Mouse (Mus musculus): Measurements from ENCODE around the gene Pakap. TPM values are rescaled to one million over a fixed set of nuclear protein-coding genes. Genes with fewer than 3 reads are reported as not detected.

The Pakap gene
- polyA plus RNA-seq, 1 experiment from 2014 or later = 21.4 TPM

DNA sequence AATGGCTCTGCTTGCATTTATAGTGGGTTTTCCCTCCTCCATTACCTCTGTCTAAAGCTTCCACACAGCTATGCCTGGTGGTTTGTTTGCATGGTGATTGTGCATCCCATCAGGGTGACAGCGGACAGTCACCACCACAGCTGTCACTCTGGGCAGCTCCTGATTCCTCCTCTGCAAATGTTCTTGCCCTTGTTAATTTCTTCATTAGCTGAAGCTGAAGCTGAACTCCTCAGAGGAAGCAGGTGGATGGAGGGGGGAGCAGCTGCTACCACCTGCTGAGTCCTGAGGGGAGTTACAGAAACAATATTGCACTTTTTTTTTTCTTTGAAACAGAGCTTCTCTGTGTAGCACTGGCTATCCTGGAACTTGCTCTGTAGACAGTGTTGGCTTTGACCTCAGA lies 244.1 kb downstream of the Pakap start:
- Histone ChIP-seq H3K27ac (ENCODE audit: low read depth, low read length) (no peak overlapping the region), H3K27me3 (ENCODE audit: control insufficient read depth, insufficient read depth, low read length) (no peaks in the 10 kb centered on the region), H3K4me2 (no peak overlapping the region), H3K4me3 (ENCODE audit: low read depth, low read length) (no peak overlapping the region), H3K9ac (ENCODE audit: low read length) (no peak overlapping the region), H3K9me3 (ENCODE audit: control insufficient read depth, low read length) (no peaks in the 10 kb centered on the region), H3K4me1 (ENCODE audit: control insufficient read depth, insufficient read depth, low read length) (no peaks in the 10 kb centered on the region), H3K36me3 (ENCODE audit: control insufficient read depth, insufficient read depth, low read length) (no peaks in the 10 kb centered on the region)
- DNase-seq (ENCODE audit: low spot score, missing footprints) (no peak), ATAC-seq (ENCODE audit: low FRiP score) (no peak)
- WGBS = 93% methylated on average over 1 of the region's 1 CpGs

DNA sequence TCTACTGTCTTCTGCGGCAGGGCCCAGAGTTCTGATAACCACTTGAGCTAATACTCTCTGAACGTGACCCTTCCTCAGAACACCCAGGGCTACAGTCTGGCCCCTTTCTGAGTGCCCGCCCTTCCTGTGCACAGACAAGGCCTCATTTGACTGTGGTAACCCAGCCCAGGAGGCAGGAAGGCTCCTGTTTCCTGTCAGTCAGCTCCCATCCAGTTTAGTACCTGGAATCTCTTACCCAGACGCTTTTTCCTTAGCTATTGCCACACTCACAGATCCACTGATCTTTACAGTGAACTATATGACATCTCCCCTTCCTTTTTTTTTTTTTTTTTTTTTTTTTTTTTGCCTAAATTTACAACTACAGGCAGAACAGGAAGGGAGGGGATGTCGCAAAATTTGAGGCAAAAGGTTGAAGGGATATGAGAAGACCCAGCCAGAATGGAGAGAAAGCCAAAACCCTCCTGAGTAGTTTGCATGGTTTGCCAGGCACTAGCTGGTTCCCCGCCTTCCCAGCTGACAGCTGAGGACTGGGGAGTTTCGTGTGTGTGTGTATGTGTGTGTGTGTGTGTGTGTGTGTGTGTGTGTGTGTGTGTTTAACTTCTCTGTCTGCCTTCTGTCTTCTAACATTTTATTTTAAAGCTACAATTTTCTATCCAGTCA lies 245.1 kb downstream of the Pakap start:
- no peak overlapping the region for H3K27ac ChIP-seq (ENCODE audit: low read depth, low read length)
- no peak overlapping the region for H3K4me3 ChIP-seq (ENCODE audit: low read depth, low read length)
- no peaks in the 10 kb centered on the region for H3K27me3 ChIP-seq (ENCODE audit: control insufficient read depth, insufficient read depth, low read length)
- 66% methylated on average over 7 of the region's 7 CpGs for WGBS
- H3K9ac ChIP-seq (ENCODE audit: low read length) = no peak overlapping the region
- no peaks in the 10 kb centered on the region for H3K9me3 ChIP-seq (ENCODE audit: control insufficient read depth, low read length)
- no peaks in the 10 kb centered on the region for H3K36me3 ChIP-seq (ENCODE audit: control insufficient read depth, insufficient read depth, low read length)
- ATAC-seq (ENCODE audit: low FRiP score) = no peak
- H3K4me2 ChIP-seq = no peak overlapping the region
- no peak for DNase-seq (ENCODE audit: low spot score, missing footprints)
- no peaks in the 10 kb centered on the region for H3K4me1 ChIP-seq (ENCODE audit: control insufficient read depth, insufficient read depth, low read length)

DNA sequence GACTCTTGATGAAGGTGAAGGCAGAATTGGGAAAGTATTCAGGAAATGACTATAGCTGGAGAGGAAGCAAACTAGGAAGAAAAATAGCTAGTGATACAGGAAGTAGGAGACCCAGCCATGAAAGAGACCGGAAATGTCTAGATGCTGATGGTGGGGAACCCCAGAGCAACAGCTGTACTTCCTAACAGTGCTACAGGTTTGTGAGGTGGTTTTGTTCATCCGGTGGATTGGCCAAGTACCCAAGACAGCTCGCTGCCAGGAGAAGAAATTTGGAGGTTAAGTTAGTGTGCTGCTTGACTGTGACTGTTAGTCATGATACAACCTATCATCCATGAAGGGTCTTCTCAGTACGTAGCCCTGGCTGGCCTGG lies 245.6 kb downstream of the Pakap start:
- H3K36me3 ChIP-seq (ENCODE audit: control insufficient read depth, insufficient read depth, low read length) = no peaks in the 10 kb centered on the region
- ATAC-seq (ENCODE audit: low FRiP score) = no peak

DNA sequence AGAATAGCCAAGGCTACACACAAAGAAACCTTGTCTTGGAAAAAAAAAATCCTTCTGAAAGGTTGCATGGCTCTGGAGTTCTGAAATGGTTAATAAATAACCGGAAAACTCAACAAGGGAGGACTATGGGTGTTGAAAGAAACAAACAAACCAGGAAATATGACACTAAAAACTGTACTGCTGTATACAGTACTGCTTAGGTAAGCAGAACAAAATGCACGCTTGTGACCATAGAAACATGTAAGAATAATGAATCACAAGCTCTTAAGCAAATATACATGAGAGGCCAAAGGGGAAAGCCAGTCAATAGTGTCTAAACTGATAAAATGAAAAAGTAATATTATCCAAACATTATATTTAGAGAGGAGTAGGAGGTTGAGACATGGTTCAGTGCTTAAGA lies 247.4 kb downstream of the Pakap start:
- Histone ChIP-seq H3K9ac (ENCODE audit: low read length) (no peak overlapping the region), H3K4me2 (no peak overlapping the region), H3K9me3 (ENCODE audit: control insufficient read depth, low read length) (no peaks in the 10 kb centered on the region; the same call in 1 of the 2 replicates), H3K27ac (ENCODE audit: low read depth, low read length) (no peak overlapping the region), H3K27me3 (ENCODE audit: control insufficient read depth, insufficient read depth, low read length) (no peaks in the 10 kb centered on the region), H3K4me3 (ENCODE audit: low read depth, low read length) (no peak overlapping the region), H3K4me1 (ENCODE audit: control insufficient read depth, insufficient read depth, low read length) (no peaks in the 10 kb centered on the region), H3K36me3 (ENCODE audit: control insufficient read depth, insufficient read depth, low read length) (no peaks in the 10 kb centered on the region)
- WGBS = 90% methylated on average over 2 of the region's 2 CpGs
- no peak for ATAC-seq (ENCODE audit: low FRiP score)
- no peak for DNase-seq (ENCODE audit: low spot score, missing footprints)

More for the DNA sequence above, 245.6 kb downstream of the Pakap start:
- Histone ChIP-seq H3K4me3 (ENCODE audit: low read depth, low read length) (no peak overlapping the region), H3K4me1 (ENCODE audit: control insufficient read depth, insufficient read depth, low read length) (no peaks in the 10 kb centered on the region), H3K27me3 (ENCODE audit: control insufficient read depth, insufficient read depth, low read length) (no peaks in the 10 kb centered on the region), H3K27ac (ENCODE audit: low read depth, low read length) (no peak overlapping the region), H3K9ac (ENCODE audit: low read length) (no peak overlapping the region), H3K9me3 (ENCODE audit: control insufficient read depth, low read length) (no peaks in the 10 kb centered on the region), H3K4me2 (no peak overlapping the region)
- WGBS = 91% methylated on average over 4 of the region's 4 CpGs
- DNase-seq (ENCODE audit: low spot score, missing footprints) = no peak

DNA sequence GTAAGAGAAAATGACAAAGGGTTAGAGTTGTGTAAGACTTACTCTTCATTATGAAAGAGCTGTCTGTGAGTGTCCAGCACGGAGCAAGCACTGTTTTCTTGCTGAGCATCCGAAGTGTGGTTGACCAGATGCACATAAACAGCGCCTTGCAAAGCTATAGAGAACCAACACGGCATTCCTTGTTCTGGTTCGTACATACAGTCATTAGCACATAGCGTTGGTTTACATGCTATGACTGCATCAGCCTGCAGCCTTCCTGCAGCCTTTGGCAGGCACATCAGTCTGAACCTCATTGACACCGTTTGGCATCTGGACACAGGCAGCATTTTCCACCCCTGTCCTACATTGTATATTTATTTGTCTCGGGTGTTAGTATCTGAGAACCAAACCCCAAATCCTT lies 248.2 kb downstream of the Pakap start:
- no peaks in the 10 kb centered on the region; the same call in 1 of the 2 replicates for H3K9me3 ChIP-seq (ENCODE audit: control insufficient read depth, low read length)
- peaks cover 4% of the 10 kb centered on the region for H3K27me3 ChIP-seq (ENCODE audit: control insufficient read depth, insufficient read depth, low read length)
- H3K4me3 ChIP-seq (ENCODE audit: low read depth, low read length) = no peak overlapping the region
- no peak overlapping the region for H3K9ac ChIP-seq (ENCODE audit: low read length)
- no peaks in the 10 kb centered on the region for H3K36me3 ChIP-seq (ENCODE audit: control insufficient read depth, insufficient read depth, low read length)
- ATAC-seq (ENCODE audit: low FRiP score) (no peak), DNase-seq (ENCODE audit: low spot score, missing footprints) (no peak)
- WGBS = 92% methylated on average over 8 of the region's 8 CpGs
- no peak overlapping the region for H3K27ac ChIP-seq (ENCODE audit: low read depth, low read length)
- no peaks in the 10 kb centered on the region for H3K4me1 ChIP-seq (ENCODE audit: control insufficient read depth, insufficient read depth, low read length)
- H3K4me2 ChIP-seq = no peak overlapping the region

DNA sequence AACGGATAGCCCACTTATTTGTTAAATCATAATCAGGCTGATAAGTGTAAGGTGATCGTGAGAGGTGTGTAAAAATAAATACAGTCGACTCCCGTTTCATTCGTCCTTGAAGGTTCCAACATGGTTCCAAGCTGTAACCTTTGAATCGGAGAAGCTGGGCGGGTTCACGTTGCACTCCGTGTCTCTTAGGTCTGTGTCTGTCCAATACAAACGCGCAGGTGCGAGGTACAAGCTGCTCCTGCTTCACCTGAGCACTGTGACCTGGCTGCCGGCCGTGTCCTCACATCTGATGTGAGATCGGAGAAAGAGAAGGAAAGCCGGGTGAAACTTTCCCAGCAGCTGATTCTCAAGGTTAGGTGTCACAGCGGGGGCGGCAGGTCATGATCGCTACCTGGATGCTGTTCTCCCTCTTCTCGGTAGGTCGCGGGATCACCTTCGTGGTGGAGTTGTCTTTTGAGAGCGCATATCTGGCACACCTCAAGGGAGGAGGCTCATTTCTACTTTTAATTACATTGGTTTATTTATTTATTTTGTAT lies 252.9 kb downstream of the Pakap start:
- H3K4me2 ChIP-seq = no peak overlapping the region
- H3K4me3 ChIP-seq (ENCODE audit: low read depth, low read length) = no peak overlapping the region
- H3K36me3 ChIP-seq (ENCODE audit: control insufficient read depth, insufficient read depth, low read length) = no peaks in the 10 kb centered on the region
- ATAC-seq (ENCODE audit: low FRiP score) (no peak), DNase-seq (ENCODE audit: low spot score, missing footprints) (no peak)
- H3K27ac ChIP-seq (ENCODE audit: low read depth, low read length) = no peak overlapping the region
- peaks cover 14% of the 10 kb centered on the region for H3K27me3 ChIP-seq (ENCODE audit: control insufficient read depth, insufficient read depth, low read length)
- no peak overlapping the region for H3K9ac ChIP-seq (ENCODE audit: low read length)
- WGBS = 85% methylated on average over 24 of the region's 24 CpGs
- peaks cover 22% of the 10 kb centered on the region for H3K4me1 ChIP-seq (ENCODE audit: control insufficient read depth, insufficient read depth, low read length)
- no peaks in the 10 kb centered on the region; the same call in 1 of the 2 replicates for H3K9me3 ChIP-seq (ENCODE audit: control insufficient read depth, low read length)

DNA sequence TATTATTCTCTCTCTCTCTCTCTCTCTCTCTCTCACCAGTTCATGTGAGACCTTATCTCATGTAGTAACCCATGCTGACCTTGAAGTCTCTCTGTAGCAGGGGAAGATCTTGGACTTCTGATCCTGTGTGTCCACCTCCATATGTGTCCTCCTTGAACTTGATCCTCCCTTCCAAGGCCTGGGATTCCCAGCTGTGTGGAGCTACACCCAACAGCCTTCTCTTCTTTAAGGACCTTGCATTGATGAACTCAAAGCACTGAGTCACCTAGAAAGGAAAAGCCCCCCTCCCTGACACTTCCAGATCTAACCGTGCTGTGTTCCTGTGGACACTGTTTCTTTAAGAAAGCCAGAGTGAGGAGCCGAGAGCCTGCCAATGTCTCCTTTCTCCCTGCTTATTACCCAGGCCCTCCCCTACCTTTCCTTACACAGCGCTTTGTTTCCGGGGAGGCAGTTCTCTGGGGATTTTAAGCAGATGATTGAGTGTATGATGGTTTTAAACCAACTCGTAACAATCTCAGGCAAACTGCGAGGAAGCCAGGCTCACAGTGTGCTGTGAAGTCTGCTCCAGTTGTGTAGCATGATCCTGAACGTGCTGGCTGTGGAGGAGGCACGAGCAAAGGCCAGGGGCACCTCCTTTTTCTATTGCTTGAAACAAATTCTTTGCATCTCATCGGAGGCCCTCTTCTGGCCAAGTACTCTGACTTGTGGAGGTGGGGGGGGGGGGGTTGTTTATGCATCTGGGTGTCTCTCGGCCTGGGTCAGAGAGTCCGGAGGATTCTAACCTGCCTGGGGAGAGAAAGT lies 253.8 kb downstream of the Pakap start:
- ATAC-seq (ENCODE audit: low FRiP score) = no peak
- no peak overlapping the region for H3K27ac ChIP-seq (ENCODE audit: low read depth, low read length)

DNA sequence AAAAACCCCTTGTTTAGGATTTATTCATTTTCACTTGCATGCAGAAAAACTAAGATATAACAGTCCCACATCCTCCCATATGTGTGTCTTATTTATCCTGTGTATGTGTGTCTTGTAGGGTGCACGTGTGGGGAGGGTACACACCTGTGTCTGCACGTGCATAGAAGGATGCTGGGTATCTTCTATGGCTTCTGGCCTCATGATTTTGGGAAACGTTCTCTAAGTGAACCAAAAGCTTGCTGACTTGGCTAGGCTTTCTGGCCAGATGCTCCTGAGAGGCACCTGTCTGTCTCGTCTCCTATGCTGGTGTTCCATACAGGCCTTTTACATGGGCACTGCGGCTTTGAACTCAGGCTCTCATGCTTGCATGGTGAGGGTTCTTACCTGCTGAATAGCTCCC lies 254.7 kb downstream of the Pakap start:
- H3K4me2 ChIP-seq = no peak overlapping the region
- no peak for ATAC-seq (ENCODE audit: low FRiP score)
- DNase-seq (ENCODE audit: low spot score, missing footprints) = no peak
- H3K36me3 ChIP-seq (ENCODE audit: control insufficient read depth, insufficient read depth, low read length) = no peaks in the 10 kb centered on the region
- no peaks in the 10 kb centered on the region; the same call in 1 of the 2 replicates for H3K9me3 ChIP-seq (ENCODE audit: control insufficient read depth, low read length)
- peaks cover 22% of the 10 kb centered on the region for H3K4me1 ChIP-seq (ENCODE audit: control insufficient read depth, insufficient read depth, low read length)
- 82% methylated on average over 5 of the region's 5 CpGs for WGBS
- H3K9ac ChIP-seq (ENCODE audit: low read length) = no peak overlapping the region
- no peak overlapping the region for H3K27ac ChIP-seq (ENCODE audit: low read depth, low read length)
- H3K27me3 ChIP-seq (ENCODE audit: control insufficient read depth, insufficient read depth, low read length) = peaks cover 24% of the 10 kb centered on the region
- no peak overlapping the region for H3K4me3 ChIP-seq (ENCODE audit: low read depth, low read length)

More for the DNA sequence above, 253.8 kb downstream of the Pakap start:
- H3K4me1 ChIP-seq (ENCODE audit: control insufficient read depth, insufficient read depth, low read length) = peaks cover 22% of the 10 kb centered on the region
- 18% methylated on average over 11 of the region's 11 CpGs for WGBS
- H3K9ac ChIP-seq (ENCODE audit: low read length) = 0 out of 2 replicates have a peak overlapping the region, but pooled peaks have one; percentile 26
- H3K36me3 ChIP-seq (ENCODE audit: control insufficient read depth, insufficient read depth, low read length) = no peaks in the 10 kb centered on the region
- no peak overlapping the region for H3K4me3 ChIP-seq (ENCODE audit: low read depth, low read length)
- peaks cover 22% of the 10 kb centered on the region for H3K27me3 ChIP-seq (ENCODE audit: control insufficient read depth, insufficient read depth, low read length)
- DNase-seq (ENCODE audit: low spot score, missing footprints) = peak; percentile 86
- H3K4me2 ChIP-seq = peak overlapping the region; percentile 24; the same call in 1 of the 2 replicates
- no peaks in the 10 kb centered on the region; the same call in 1 of the 2 replicates for H3K9me3 ChIP-seq (ENCODE audit: control insufficient read depth, low read length)

Data from midbrain, embryonic 11.5 days (tissue).